Mouse (Mus musculus): ENCODE results near the gene Ccdc96.

Gene Ccdc96

GRCm38 (mm10) chr5:36484171-36484990 is at the start of gene Ccdc96, which contains the start of gene Tada2b:
Gene Ccdc96 (plus strand): TSS chr5:36484588.
Gene Tada2b (minus strand): TSS chr5:36484285.
- peak; percentile 97 for DNase-seq

GRCm38 (mm10) chr5:36436858-36437257 is 47.5 kb upstream of the Ccdc96 start:
- DNase-seq = no peak

DNA sequence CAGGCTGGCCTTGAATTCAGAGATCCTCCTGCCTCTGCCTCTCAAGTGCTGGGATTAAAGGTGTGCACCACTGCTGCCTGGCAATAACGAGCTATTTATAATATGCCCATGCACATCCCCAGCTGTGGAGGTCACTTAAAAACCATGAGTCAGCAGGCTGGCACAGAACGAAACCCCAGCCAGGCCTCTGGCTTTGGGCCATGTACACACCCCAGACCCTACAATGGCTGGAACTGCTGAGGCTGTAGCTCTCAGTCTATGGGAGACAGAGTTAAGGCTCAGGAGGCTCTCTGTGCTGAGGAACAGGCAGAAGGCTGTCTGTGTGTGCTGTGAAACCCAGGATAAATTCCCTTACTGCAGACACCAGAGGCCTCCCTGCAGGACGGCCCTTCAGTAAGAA is 43.6 kb upstream of the Ccdc96 start:
- DNase-seq = no peak

DNA sequence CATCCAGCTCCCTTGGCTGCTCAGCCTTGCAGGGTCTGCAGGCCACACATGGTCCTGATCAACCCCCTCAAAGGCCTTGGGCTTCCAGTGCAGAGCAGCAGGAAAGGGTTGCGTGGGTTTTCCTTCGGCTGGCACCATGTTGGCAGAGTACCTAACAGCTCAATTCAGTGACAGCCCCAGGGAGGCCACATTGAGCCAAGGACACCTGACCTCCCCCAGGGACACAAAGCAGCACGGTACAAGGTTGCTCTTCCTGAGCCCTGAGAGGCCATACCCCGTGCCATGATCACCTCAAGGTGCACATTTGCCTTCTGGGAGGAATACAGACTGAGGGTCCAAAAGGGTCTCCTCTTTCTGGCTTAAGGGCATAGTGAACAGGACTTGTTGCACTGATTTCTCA is 39.8 kb upstream of the Ccdc96 start:
- no peak for DNase-seq

DNA sequence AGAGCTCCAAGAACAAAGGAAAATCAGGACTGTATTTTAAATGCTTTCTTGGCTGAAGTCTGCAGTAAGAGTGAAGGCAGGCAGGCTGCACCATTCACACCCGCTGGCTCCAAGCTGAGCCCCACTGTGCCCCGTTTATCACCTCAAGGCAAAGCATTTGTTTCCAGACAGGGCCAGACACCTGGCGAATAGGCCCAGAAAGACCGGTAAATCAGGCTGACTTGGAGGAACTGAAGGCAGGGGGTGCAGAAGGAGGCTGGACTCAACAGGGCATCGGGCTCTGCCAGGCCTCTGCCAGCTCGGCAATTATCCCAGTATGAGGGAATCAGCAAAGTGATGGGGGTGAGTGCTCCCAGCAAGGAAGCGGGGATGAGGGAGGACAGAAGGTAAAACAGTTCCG is 39.4 kb upstream of the Ccdc96 start:
- no peak for DNase-seq

GRCm38 (mm10) chr5:36446166-36446890 is 38.1 kb upstream of the Ccdc96 start:
- DNase-seq = no peak

GRCm38 (mm10) chr5:36447872-36448271 is 36.5 kb upstream of the Ccdc96 start:
- no peak for DNase-seq

DNA sequence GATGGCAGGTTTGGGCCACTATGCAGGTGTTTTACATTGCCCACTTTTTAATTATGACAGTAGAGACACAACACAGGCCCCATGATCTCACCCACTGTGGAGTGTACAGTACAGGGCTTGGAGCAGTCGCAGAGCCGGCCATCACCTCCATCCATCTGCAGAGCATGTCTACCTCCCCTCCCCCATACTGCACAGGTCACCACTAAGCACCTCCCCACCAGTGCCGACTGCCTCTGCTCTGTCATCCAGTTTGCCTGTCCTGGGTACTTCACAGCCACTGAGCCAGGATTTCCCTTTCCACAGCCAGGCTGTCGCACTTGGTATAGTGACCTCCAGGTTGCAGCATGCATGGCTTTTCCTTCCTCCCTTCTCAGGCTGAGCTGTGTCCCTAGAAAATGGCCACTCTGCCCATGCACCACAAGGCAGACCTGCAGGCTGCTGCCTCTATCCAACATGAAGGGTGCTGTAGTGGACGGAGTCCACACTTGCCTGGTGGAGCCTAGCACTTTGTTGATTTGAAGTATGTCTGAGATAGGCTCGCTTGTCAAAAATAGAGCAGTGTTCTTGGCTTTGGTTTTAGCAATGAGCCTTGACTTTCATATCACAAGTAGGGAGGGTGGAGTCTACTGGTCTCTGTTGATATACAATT is 34.6 kb upstream of the Ccdc96 start:
- DNase-seq = no peak

- DNase-seq = no peak
Measured at GRCm38 (mm10) chr5:36451119-36451518, 33.3 kb upstream of the Ccdc96 start.

- no peak for DNase-seq
Measured at GRCm38 (mm10) chr5:36451872-36452389, 32.5 kb upstream of the Ccdc96 start.

GRCm38 (mm10) chr5:36452821-36453220 is 31.6 kb upstream of the Ccdc96 start:
- no peak for DNase-seq

DNA sequence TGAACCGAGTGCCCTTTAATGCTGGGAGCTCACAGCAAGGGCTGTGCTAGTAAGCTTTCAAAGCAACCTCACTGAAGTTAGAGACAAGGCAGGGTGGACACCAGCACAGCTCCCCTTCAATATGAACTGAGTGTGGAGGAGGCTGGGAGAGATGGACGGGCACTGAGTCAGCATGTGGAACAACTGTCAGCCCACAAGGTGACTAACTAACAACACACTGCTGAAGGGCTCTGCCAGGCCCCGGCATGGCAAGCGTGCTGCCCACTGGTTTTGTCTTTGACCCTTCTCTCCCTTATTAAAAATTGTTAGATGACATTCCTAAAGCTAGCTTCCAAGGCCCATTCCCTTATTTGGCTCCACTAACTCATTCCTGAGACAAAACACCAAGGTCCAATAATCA is 26.7 kb upstream of the Ccdc96 start:
- DNase-seq = no peak

DNA sequence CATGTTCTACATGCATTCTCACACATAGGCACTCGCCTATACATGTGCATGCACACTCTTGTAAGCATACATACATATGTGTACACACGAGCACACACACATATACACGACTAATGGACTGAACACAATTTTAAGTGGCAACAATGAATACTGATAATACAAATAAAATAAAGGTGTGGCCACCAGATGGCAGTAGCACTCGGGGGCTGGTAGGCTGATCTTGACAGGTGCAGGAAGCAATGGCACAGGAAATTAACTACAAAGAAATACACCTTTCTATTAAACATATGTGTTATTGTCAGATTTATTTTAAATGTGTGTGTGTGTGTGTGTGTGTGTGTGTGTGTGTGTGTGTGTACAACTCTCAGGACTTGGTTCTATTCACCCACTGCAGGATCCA is 25.5 kb upstream of the Ccdc96 start:
- DNase-seq = no peak

- no peak for DNase-seq
Measured at GRCm38 (mm10) chr5:36460712-36461111, 23.7 kb upstream of the Ccdc96 start.

DNA sequence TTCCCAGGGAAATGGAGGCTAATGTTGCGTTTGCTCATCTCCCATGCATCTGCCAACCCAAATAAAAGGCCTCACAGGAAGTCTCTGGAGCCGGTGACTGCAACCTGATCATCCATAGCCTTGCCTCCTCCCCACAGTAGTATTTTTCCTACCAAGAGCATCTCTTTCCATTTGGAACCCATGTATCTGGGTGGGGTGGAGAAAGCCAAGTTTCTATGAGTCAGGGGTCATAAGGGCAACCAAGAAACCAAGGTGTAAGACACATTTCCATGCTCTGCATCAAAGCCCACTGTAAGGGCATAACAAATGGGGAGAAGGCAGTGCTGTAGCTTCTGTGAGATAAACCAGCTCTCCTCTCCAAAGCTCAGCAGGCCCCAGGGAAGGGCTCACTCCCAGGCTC is 23.2 kb upstream of the Ccdc96 start:
- DNase-seq = no peak

- peak; percentile 80 for DNase-seq
Measured at GRCm38 (mm10) chr5:36462810-36463209, 21.6 kb upstream of the Ccdc96 start.

GRCm38 (mm10) chr5:36463391-36463790 is 21.0 kb upstream of the Ccdc96 start:
- no peak for DNase-seq

DNA sequence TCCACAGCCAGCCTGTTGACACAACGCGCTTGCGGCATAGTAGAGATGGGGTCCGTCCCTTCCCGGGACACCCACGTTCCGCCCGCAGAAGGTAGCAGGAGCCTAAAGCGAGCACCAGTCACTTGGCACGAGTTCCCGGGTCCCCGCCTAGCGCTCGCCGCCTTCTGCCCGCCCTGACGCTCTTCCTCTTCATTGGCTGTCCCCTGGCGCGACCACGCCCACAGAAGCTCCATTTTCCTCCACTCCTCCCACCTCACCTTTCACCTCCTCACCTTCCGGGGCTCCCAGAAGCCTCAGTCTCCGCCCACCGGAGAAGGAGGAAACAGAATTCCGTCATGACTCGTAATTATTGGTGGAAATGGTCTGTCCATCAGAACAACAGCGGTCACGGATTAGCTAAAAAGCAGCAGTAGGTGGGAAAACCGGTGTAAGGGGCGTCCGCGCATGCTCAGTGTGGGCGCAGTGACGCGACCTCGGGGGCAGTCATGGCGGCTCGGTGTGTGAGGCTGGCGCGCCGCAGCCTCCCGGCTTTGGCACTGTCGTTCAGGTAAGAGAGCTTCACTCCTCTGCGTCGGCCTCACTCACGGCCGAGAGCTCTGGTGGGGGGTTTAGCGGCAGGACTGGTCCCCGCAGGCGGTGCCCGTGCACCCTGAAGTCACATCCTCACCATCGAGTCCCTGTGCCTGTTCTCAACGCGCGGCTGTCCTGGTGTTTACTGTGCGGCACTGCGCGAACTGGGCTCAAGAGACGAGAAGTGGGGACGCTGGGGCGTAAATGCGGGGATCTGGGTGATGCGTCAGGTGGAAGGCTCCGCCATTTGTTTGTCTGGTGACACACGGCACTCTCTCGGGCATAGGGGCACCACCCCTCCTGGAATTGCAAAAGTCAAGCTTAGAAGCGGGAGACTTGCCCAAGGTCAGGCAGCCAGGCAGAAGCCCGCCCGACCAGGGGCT is 19.4 kb upstream of the Ccdc96 start, which contains the start of gene Grpel1:
Gene Grpel1, plus strand, starts transcription at position 290 of the 953 bp plus-strand sequence.
- DNase-seq = peak; percentile 95

DNA sequence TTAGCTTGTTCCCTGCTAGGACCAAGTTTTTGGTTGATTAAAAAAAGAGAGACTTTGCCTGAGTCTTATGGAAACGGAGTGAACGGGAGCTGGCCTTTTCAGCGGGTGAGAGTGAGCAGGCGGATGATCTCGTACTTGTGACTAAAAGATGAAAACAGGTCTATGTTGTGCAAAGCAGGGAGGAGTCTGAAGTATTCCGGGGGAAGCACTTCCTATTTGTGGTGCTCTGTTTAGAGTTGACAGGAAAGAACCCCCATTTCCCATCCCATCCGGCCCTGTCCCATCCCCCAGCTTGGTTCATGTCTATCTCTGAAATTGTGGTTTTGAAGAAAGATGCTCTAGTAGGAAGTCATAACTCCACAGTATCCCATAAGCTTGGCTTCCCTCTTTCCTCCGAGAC is 18.5 kb upstream of the Ccdc96 start:
- no peak for DNase-seq

DNA sequence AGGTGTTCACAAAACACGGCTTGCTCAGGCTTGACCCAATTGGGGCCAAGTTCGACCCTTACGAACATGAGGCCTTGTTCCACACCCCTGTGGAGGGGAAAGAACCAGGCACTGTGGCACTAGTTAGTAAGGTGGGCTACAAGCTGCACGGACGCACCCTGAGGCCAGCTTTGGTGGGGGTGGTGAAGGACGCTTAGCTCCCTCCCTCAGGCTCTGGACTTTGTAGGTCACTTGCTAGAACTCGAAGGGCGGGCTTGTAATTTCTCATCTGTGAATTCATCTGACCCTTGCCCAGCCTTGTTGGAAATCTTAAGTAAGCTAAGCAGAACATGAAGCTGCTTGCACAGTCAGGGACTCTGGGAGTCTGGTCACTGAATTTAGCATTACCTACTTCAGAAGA is 13.2 kb upstream of the Ccdc96 start:
- no peak for DNase-seq

GRCm38 (mm10) chr5:36472876-36473655 is 11.3 kb upstream of the Ccdc96 start:
- no peak for DNase-seq

Measured in right cerebral cortex, postnatal 14 days (tissue).